Mouse (Mus musculus): Measurements from ENCODE around the gene Itpk1.

GRCm38 (mm10) chr12:102643316-102643715, 61.4 kb downstream of the Itpk1 start:
- no peak for TF ChIP-seq CTCF (IDR thresholded peaks at IDR 0.05)
- TF ChIP-seq EP300 (IDR thresholded peaks at IDR 0.05; ENCODE audit: insufficient read depth, low read depth, low read length), result no peak
- no peak for TF ChIP-seq POLR2A (IDR thresholded peaks at IDR 0.05; ENCODE audit: insufficient read depth, low read depth, low read length)
